Mouse (Mus musculus): ENCODE results near the gene B430306N03Rik.

GRCm38 (mm10) chr17:48324258-48324657 lies 8.3 kb downstream of the B430306N03Rik start:
- TF ChIP-seq POLR2A (IDR thresholded peaks at IDR 0.05; ENCODE audit: low read depth, low read length) (no peak), CTCF (IDR thresholded peaks at IDR 0.05; ENCODE audit: extremely low read depth, insufficient read depth, insufficient read length, insufficient replicate concordance) (no peak)

Measured in spleen, adult 2 months (tissue).